Mouse (Mus musculus): Measurements from ENCODE around the gene Scfd2. TPM values are rescaled to one million over a fixed set of nuclear protein-coding genes. Genes with fewer than 3 reads are reported as not detected.

Scfd2 gene
- 19.4 and 21.0 TPM in 2 replicates for polyA plus RNA-seq (2015; fragmentation: Nextera tagmentation; extraction: Ambion mirVana)

DNA sequence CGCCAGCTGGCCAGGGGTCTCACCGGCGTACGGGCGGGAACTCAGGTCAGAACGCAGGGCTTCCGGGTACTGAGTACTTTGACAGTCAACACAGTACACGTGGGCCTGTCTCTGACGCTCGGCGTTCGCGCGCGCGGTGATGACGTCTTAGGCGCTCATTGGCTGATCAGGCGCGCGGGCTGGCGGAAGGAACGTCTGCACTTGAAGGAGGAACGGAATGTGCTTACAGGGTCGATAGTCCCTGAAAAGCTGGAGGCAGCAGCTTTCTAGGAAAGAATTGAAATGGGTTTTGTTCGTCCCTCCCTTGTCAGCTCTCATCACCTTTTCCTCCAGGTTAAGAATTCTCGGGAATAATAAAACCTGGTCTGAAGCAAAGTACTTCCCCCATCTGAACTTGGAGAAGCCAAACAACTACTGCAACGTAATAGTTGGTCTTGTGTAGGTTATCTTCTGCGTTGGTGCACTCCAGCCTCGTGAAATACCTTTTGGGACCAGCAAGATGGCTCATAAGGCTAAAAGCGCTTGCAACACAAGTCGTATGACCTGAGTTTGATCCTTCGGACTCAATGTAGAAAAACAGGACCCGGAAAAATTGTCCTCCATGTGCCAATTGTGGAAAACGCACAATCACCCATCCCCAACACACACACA is at the start of gene Scfd2:
Gene Scfd2, minus strand, starts transcription at position 130 of the 651 bp plus-strand sequence.
- Histone ChIP-seq H3K4me2 (replicated peaks) (peak within 1 kb of the TSS; percentile 94), H3K9ac (peak within 1 kb of the TSS; percentile 57), H3K4me3 (replicated peaks) (peak within 1 kb of the TSS; percentile 98), H3K36me3 (no peaks in the 10 kb centered on the region), H3K27ac (replicated peaks) (peak within 1 kb of the TSS; percentile 65), H3K4me1 (peaks cover 19% of the 10 kb centered on the region), H3K27me3 (no peaks in the 10 kb centered on the region), H3K9me3 (replicated peaks) (no peaks in the 10 kb centered on the region)
- ATAC-seq (ENCODE audit: insufficient number of reproducible peaks, low FRiP score, low TSS enrichment, low read depth): peak; percentile 87
- WGBS: 6% methylated on average over 35 of the region's 35 CpGs

DNA sequence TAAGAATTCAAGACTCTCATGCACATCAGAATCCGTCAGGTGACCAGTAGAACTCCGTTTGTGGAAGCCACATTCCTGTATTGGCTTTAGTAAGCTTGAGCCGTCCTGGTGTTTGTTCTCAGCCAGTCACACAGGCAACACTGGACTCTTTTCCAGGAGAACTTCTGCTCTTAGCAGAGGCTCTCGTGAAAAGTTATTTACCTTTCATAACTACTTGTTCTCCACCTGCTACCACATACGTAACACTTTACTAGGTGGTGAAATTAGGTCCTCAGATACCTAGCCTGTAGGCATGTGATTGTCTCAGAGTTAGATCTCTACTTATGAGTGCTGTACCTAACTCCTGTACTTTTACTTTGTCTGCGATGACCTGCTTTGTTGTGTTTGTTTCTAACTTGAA is 40.2 kb upstream of the Scfd2 start:
- H3K9me3 ChIP-seq (replicated peaks): no peaks in the 10 kb centered on the region
- ATAC-seq (ENCODE audit: insufficient number of reproducible peaks, low FRiP score, low TSS enrichment, low read depth): no peak
- no peaks in the 10 kb centered on the region for H3K27me3 ChIP-seq
- H3K27ac ChIP-seq (replicated peaks): no peak overlapping the region
- peaks cover 15% of the 10 kb centered on the region for H3K36me3 ChIP-seq
- H3K4me1 ChIP-seq: no peaks in the 10 kb centered on the region
- no peak overlapping the region for H3K4me2 ChIP-seq (replicated peaks)
- no peak overlapping the region for H3K4me3 ChIP-seq (replicated peaks)
- H3K9ac ChIP-seq: no peak overlapping the region
- 90% methylated on average over 6 of the region's 6 CpGs for WGBS

- no peak for ATAC-seq (ENCODE audit: insufficient number of reproducible peaks, low FRiP score, low TSS enrichment, low read depth)
- Histone ChIP-seq H3K4me3 (replicated peaks) (no peak overlapping the region), H3K27ac (replicated peaks) (no peak overlapping the region), H3K4me2 (replicated peaks) (no peak overlapping the region), H3K4me1 (no peaks in the 10 kb centered on the region), H3K9ac (no peak overlapping the region), H3K27me3 (no peaks in the 10 kb centered on the region), H3K36me3 (peaks cover 64% of the 10 kb centered on the region), H3K9me3 (replicated peaks) (no peaks in the 10 kb centered on the region)
- 90% methylated on average over 1 of the region's 1 CpGs for WGBS
Measured at GRCm38 (mm10) chr5:74561151-74561550, 29.6 kb upstream of the Scfd2 start.

DNA sequence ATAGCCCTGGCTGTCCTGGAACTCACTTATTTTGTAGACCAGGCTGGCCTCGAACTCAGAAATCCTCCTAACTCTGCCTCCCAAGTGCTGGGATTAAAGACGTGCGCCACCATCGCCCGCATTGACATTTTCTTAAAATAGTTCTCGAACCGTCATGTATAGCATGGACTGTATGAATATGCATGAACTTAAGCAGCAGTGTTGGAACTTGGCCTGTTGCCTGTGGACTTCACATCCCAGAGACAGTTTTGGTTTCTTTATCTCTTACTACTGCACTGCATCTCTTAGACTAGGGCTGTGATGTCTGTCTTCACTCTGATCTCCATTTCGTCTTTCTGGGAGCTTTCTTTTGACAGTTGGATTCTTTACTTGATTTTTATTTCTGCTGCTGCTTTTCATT is 18.0 kb upstream of the Scfd2 start:
- H3K27me3 ChIP-seq: no peaks in the 10 kb centered on the region
- H3K4me2 ChIP-seq (replicated peaks): no peak overlapping the region
- H3K4me3 ChIP-seq (replicated peaks): no peak overlapping the region
- 89% methylated on average over 8 of the region's 8 CpGs for WGBS
- H3K9me3 ChIP-seq (replicated peaks): no peaks in the 10 kb centered on the region
- H3K36me3 ChIP-seq: peaks cover 52% of the 10 kb centered on the region
- no peak overlapping the region for H3K27ac ChIP-seq (replicated peaks)
- no peak for ATAC-seq (ENCODE audit: insufficient number of reproducible peaks, low FRiP score, low TSS enrichment, low read depth)
- no peaks in the 10 kb centered on the region for H3K4me1 ChIP-seq
- H3K9ac ChIP-seq: no peak overlapping the region

DNA sequence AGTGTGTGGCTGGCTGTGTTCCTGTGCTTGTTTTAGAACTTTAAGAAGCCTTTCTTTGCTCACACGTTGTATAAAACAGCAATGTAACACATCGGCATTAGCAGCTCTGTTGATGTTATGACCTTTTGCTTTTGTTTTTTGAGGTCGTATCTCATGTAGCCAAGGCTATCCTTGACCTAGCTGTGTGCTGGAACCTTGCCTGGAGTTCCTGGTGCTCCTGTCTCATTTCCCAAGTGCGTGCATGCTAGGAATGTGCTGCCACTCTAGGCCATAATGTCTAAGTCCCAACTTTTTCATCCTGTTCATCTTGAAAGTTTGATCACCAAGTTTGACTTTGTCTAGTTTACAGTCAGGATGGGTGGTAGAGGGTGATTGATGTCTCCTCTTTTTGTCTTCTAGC is 14.0 kb upstream of the Scfd2 start:
- Histone ChIP-seq H3K9ac (no peak overlapping the region), H3K27ac (replicated peaks) (no peak overlapping the region), H3K4me2 (replicated peaks) (no peak overlapping the region), H3K9me3 (replicated peaks) (no peaks in the 10 kb centered on the region), H3K27me3 (no peaks in the 10 kb centered on the region), H3K36me3 (peaks cover 48% of the 10 kb centered on the region), H3K4me3 (replicated peaks) (no peak overlapping the region), H3K4me1 (no peaks in the 10 kb centered on the region)
- WGBS: 91% methylated on average over 4 of the region's 4 CpGs
- no peak for ATAC-seq (ENCODE audit: insufficient number of reproducible peaks, low FRiP score, low TSS enrichment, low read depth)

DNA sequence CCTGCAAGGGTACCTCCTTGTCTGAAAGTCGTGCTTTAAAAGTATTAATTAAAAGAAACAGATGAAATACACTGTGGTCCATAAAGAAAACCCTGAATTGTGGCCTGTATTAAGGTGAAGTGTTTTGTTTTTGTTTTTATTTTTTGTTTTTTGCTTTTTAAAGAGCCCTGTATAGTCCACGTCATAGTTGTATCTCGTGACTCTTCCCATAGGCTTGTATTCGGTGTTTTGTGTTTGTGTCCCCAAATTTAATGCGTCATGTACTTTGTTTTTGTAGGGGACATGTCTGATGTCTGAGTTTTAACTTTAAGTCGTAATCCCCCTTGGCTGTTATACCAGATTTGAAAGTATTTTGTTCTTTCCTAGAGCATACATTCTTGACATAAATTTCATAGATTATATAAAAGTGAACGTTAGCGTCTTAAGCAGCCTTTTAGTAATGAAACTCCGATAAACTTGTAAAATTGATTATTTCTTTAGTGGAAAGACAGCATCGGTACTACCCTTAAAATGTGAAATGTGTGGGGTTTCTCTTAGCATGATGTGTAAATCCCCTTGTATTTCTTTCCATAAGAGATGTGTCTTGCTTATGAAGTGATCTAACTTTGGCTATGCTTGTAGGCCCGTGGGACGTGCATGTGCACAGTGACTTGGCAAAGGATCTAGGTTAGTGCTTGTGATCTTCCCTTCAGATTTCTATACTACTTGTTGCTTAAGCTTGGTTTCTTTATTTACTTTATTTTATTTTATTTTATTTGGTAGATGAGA is 4.8 kb upstream of the Scfd2 start:
- H3K4me3 ChIP-seq (replicated peaks): peak overlapping the region; percentile 97
- H3K9ac ChIP-seq: peak overlapping the region; percentile 99
- no peaks in the 10 kb centered on the region for H3K9me3 ChIP-seq (replicated peaks)
- 40% methylated on average over 12 of the region's 12 CpGs for WGBS
- no peak for ATAC-seq (ENCODE audit: insufficient number of reproducible peaks, low FRiP score, low TSS enrichment, low read depth)
- peaks cover 13% of the 10 kb centered on the region; the same call in 1 of the 2 replicates for H3K4me1 ChIP-seq
- H3K27me3 ChIP-seq: no peaks in the 10 kb centered on the region
- peaks cover 16% of the 10 kb centered on the region for H3K36me3 ChIP-seq
- peak overlapping the region; percentile 96; the same call in 1 of the 2 replicates for H3K27ac ChIP-seq (replicated peaks)
- H3K4me2 ChIP-seq (replicated peaks): peak overlapping the region; percentile 53

- under 1% methylated on average over 73 of the region's 73 CpGs for WGBS
- Histone ChIP-seq H3K9ac (peak within 1 kb of the TSS; percentile 99), H3K9me3 (replicated peaks) (no peaks in the 10 kb centered on the region), H3K4me3 (replicated peaks) (peak within 1 kb of the TSS; percentile 97), H3K27ac (replicated peaks) (peak within 1 kb of the TSS; percentile 96), H3K36me3 (peaks cover 9% of the 10 kb centered on the region), H3K4me1 (peaks cover 20% of the 10 kb centered on the region), H3K4me2 (replicated peaks) (peak within 1 kb of the TSS; percentile 53), H3K27me3 (no peaks in the 10 kb centered on the region)
- ATAC-seq (ENCODE audit: insufficient number of reproducible peaks, low FRiP score, low TSS enrichment, low read depth): peak; percentile 88
Measured at GRCm38 (mm10) chr5:74535240-74536021, 3.9 kb upstream of the Scfd2 start, which contains the start of gene Fip1l1. Gene Fip1l1 (plus strand): TSS chr5:74535449.

DNA sequence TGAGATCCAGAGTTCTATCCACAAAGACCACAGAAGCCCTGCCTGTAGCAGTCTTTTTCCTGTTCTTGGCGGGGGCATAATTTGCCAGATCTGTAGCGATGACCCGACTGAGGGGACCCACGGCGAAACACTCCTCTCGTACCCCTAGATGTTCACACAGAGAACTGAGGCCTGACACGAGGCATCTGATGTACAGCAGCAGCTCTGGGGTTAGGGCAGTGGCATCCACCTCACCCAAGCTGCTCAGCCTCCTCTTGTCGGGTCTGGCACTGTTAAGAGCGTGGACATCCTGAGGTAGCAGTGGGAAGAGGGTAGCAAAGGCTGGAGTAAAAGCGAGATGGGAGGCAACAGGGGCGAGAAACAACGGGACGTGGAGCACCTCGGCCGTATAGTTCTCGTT is 774 bp downstream of the Scfd2 start:
- Histone ChIP-seq H3K4me1 (peaks cover 17% of the 10 kb centered on the region), H3K4me2 (replicated peaks) (peak overlapping the region; percentile 94), H3K9me3 (replicated peaks) (no peaks in the 10 kb centered on the region), H3K36me3 (no peaks in the 10 kb centered on the region), H3K9ac (peak overlapping the region; percentile 57), H3K27ac (replicated peaks) (no peak overlapping the region), H3K4me3 (replicated peaks) (peak overlapping the region; percentile 98), H3K27me3 (no peaks in the 10 kb centered on the region)
- no peak for ATAC-seq (ENCODE audit: insufficient number of reproducible peaks, low FRiP score, low TSS enrichment, low read depth)
- 18% methylated on average over 16 of the region's 16 CpGs for WGBS

DNA sequence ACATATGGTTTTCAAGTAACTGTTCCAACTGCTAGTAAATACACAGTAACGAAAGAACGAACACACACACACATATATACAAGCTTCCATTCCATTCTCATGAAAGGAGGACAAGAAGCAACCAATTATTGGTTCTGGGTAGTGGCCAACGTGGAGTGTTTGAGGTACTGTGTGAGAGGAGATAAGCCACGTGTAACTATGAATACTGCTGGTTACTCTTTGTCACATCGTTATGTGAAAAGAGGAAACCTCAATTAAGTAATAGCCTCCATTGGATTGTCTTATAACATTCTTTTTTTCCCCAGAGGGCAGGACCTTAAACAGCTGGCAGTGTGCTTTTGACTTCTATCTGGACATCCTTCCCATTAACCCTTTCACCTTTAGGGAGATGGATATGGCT is 4.5 kb downstream of the Scfd2 start:
- WGBS: 80% methylated on average over 5 of the region's 5 CpGs
- H3K4me2 ChIP-seq (replicated peaks): no peak overlapping the region
- H3K4me3 ChIP-seq (replicated peaks): no peak overlapping the region
- no peaks in the 10 kb centered on the region for H3K9me3 ChIP-seq (replicated peaks)
- no peaks in the 10 kb centered on the region for H3K27me3 ChIP-seq
- H3K27ac ChIP-seq (replicated peaks): no peak overlapping the region
- no peak overlapping the region for H3K9ac ChIP-seq
- peaks cover 13% of the 10 kb centered on the region for H3K4me1 ChIP-seq
- no peak for ATAC-seq (ENCODE audit: insufficient number of reproducible peaks, low FRiP score, low TSS enrichment, low read depth)
- no peaks in the 10 kb centered on the region for H3K36me3 ChIP-seq

- ATAC-seq (ENCODE audit: insufficient number of reproducible peaks, low FRiP score, low TSS enrichment, low read depth): no peak
- Histone ChIP-seq H3K4me3 (replicated peaks) (no peak overlapping the region), H3K27ac (replicated peaks) (no peak overlapping the region), H3K36me3 (no peaks in the 10 kb centered on the region), H3K9me3 (replicated peaks) (no peaks in the 10 kb centered on the region), H3K4me1 (peaks cover 5% of the 10 kb centered on the region), H3K4me2 (replicated peaks) (no peak overlapping the region), H3K9ac (no peak overlapping the region), H3K27me3 (no peaks in the 10 kb centered on the region)
Measured at GRCm38 (mm10) chr5:74511686-74512085, 19.9 kb downstream of the Scfd2 start.

DNA sequence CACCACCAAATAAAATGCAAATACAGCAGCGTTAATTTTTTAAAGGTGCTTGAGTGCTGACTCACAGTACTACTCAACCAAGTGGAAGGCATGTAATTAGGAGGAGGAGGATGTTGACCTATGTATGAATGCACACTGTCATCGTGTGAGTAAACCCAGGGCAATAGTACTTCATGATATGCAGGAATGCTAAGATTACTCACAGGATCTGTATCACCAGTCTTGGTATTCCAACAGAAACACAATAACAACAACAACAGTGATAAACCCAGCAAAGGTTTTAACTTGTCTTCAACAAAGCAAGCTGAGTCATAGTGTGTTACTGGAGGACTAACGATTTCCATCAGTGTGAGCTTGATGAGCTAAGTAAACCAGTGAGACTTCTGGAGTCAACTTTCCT is 38.9 kb downstream of the Scfd2 start:
- Histone ChIP-seq H3K27ac (replicated peaks) (no peak overlapping the region), H3K4me1 (no peaks in the 10 kb centered on the region), H3K9ac (no peak overlapping the region), H3K27me3 (no peaks in the 10 kb centered on the region), H3K4me2 (replicated peaks) (no peak overlapping the region), H3K4me3 (replicated peaks) (no peak overlapping the region), H3K36me3 (no peaks in the 10 kb centered on the region), H3K9me3 (replicated peaks) (no peaks in the 10 kb centered on the region)
- no peak for ATAC-seq (ENCODE audit: insufficient number of reproducible peaks, low FRiP score, low TSS enrichment, low read depth)
- 83% methylated on average over 3 of the region's 3 CpGs for WGBS

Measured in embryonic facial prominence, embryonic 15.5 days (tissue).